Mouse (Mus musculus): ENCODE results near the gene Vamp5.

Vamp5 gene

DNA sequence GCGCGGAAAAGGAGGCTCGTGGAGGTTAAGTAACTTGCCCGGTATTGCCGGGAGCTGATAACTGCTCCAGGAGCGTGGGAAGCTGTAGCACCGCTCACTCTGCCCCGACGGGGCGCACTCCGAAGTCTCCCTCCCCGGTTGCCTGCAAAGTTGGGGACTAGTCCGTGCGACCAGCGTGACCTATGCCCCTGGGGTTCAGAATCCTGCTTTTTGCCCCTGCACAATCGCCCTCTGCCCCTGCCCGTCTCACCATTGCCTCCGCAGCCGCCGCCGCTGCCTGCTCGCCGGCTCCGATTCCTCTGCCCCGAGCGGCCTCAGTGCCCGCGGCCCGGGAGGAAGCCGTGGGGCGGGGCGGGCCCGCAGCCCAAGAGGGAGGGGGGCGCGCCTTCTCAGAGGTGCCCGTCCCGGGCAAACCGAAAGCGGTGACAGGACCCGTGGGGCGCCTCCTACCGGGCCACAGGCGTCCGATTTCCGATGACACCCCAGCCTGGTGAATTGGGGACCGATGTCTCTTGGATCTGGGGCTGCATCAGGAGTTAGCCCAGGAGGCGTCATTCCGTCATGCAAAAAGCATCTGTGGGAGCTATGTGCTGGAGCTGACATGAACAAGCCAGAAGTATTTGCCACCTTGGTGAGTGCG is at the start of gene Vamp5:
Gene Vamp5, minus strand, starts transcription at position 338 of the 640 bp plus-strand sequence.
- peak; percentile 55 for DNase-seq (ENCODE audit: low read depth, low spot score)

DNA sequence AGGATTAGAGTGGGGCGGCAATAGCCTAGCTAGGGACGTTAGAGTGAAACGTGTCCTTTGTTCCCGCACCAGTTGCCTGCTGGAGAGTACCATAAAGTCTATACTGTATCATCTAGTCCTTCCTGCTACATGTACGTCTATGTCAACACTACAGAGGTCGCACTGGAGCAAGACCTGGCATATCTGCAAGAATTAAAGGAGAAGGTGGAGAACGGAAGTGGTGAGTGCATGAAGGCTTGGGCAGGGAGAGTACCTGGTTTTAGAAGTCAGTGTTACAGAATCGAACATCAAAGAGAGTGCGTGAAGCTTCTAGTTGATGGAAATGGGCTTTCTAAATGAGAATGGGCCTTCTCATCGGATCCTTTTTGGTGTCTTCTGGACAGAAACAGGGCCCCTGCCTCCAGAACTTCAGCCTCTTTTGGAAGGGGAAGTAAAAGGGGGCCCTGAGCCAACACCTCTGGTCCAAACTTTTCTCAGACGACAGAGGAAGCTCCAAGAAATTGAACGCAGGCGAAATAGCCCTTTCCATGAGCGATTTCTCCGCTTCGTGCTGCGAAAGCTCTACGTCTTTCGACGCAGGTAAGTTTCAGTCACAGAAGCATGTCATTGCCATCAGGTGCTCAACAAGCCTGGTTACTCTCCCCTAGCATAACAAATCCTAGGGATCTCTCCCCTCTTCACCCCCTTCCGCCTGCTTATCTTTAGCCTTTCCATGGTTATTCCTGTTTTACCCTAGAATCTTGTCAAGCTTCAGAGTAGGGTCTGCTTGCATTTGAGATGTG is 49.0 kb upstream of the Vamp5 start:
- DNase-seq (ENCODE audit: low read depth, low spot score) = peak; percentile 36

DNA sequence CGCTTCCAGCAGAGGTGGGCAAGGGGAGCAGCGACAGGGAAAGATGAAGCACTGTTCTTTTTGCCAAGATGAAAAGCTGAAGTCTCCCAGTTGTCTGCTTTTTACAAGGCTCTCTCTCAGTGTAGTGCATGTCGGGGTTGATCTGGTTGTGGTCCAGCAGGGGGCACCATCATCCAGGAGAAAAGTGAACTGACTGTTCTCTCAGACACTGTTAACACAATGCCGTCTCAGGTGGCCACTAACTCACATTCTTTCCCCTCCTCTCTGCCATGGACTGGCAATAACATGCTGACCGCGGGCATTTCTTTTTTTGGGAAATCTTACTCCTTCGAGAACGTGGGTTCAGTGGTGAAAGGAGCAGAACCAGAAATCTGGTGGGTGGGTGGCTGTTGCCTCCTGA is 47.8 kb upstream of the Vamp5 start:
- DNase-seq (ENCODE audit: low read depth, low spot score) = peak; percentile 84

DNA sequence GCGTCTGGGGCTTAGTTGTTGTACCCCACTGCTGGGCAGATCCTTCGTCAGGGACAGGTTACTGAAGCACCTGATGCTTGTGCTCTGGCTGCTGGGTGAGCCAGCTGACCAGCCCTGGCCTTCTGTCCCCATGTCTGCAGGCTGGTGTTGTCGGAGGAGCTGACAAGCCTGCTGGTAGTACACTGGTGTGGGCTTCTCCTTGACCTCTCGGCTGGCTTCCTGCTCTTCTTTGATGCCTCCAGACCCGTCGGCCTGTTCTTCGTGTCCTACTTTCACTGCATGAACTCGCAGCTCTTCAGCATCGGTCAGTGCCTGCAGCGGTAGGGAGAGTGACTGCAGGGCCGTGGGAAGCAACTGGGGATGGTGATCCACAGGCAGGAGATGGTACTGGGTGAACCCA is 45.4 kb upstream of the Vamp5 start:
- DNase-seq (ENCODE audit: low read depth, low spot score) = no peak

DNA sequence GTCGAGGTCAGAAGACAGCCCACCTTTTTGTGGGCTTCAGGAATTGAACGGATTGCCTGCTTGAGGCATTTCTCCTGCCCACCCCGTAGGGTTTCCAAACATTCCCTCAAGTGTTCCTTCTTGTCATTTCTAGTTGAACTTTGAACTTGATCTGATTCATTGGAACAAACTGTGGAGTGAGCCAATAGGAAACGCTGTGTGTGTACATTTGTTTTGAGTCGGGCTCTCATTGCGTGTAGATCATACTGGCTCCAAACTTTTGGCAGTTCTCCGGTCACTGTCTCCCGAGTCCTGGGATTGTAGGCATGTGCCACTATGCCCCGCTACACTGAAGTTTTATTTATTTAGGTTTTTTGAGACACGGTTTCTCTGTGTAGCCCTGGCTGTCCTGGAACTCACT is 40.6 kb upstream of the Vamp5 start:
- DNase-seq (ENCODE audit: low read depth, low spot score) = no peak

DNA sequence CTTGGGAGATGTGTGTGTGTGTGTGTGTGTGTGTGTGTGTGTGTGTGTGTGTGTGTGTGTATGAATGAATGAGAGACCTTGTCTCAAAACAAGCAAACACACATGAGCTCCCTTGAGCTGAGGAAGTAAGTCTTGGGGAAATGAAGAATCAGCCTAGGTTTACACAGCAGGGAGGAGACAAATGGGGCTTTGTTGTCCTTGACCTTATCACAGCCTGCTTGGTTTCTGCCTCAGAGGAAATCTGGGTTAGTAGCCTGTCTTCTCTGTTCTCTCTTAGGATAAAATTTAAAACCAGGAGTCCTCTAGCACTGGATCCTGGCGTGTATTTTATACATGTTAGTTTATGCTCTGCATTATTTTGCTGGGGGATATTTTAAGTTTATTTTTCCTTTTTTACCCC is 39.5 kb upstream of the Vamp5 start:
- DNase-seq (ENCODE audit: low read depth, low spot score) = no peak

DNA sequence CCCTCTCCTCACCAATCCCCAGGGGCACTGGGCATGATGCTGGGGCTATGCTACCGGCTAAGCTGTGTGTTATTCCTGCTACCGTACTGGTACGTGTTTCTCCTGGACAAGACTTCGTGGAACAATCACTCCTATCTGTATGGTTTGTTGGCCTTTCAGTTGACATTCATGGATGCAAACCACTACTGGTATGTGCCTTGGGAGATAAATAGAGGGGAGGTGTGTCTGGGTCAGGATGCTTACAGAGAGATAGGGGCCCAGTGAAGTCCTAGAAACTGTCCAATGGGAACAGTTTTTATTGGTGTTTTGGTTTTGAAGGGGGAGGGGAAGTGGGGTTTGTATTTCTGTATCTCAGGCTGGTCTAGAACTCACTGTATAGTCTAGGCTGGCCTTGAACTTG is 38.0 kb upstream of the Vamp5 start:
- no peak for DNase-seq (ENCODE audit: low read depth, low spot score)

DNA sequence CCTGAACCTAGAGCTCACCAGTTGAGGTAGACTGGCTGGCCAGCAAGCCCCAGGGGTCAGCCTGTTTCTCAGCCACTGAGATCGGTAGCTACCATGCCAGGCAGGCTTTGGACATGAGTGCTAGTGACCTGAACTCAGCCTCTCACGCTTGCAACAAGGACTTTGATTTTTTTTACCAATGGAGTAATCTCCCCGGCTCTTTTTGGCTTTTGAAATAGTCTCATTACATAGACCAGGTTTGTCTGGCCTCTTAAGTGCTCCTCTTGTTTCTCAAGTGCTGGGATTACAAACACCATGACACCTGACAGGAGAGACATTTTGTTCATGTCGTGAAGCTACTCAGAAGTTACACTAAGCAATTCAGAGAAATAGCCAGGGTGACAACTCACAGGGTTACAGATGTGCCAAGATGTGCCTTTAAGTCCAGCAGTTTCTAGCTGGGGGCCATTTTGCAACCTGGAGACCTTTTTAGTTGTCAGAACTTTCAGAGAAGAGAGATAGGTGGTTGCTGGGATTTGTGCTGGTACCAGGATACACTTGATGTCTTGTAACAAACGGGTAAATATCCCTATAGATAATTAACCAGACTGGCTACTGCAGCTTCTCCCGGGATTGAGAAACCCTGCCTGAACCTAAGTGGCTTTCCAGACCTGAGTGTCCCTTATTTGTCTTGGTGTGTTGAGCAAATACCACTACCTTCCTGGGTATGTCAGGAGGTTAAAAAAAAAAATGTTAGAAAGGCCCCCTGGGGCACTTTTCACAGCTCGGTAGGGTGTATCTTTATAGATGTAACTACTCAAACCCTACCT is 35.9 kb upstream of the Vamp5 start:
- DNase-seq (ENCODE audit: low read depth, low spot score) = no peak

DNA sequence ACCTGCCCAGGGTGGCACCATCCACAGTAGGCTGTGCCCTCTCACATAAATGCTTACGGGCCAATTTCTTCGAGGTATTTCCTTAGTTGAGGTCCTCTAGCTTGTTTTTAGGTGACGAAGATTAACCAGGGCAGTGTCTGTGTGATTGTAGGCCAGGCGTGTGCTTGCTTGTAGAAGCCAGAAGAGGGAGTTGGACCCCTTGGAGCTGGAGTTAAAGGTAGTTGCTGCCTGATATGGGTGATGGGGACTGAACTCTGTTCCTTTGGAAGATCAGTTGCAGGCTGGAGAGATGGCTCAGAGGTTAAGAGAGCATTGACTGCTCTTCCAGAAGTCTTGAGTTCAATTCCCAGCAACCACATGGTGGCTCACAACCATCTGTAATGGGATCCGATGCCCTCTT is 34.9 kb upstream of the Vamp5 start:
- DNase-seq (ENCODE audit: low read depth, low spot score) = peak; percentile 53

DNA sequence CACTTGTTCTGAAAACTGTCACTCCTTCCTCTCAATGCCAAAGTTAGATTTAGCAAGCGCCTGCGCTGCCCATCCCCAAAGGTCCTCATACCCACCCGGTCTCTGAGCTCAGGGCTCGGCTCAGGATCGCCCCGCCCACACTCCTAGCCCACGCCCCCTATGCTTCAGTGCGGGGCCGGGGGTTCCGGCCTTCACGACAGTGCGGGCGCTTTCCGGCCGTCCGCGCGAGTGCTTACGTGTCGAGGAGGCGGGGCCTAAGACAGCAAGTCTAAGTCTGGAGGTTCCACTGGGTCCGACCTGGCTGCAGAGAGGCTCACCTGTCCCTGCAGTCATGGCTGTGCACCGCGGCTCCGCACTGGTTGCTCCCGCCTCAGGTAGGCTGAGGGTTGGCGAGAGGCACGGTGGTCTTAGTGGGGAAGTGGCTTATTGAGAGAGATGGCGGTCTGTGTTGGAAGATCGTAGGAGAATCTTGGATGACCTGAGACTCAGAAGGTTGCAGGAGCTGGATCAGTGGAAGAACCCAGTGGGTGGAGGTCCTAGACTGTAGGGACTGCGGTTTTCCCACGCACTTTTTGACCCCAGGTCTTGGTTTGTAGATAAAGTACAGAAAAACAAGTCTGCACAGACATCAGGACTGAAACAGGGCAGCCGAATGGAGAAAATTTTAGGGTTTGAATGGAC is 33.9 kb upstream of the Vamp5 start, which contains the start of gene Ggcx:
Gene Ggcx, plus strand, starts transcription at position 233 of the 681 bp plus-strand sequence.
- DNase-seq (ENCODE audit: low read depth, low spot score) = peak; percentile 99

DNA sequence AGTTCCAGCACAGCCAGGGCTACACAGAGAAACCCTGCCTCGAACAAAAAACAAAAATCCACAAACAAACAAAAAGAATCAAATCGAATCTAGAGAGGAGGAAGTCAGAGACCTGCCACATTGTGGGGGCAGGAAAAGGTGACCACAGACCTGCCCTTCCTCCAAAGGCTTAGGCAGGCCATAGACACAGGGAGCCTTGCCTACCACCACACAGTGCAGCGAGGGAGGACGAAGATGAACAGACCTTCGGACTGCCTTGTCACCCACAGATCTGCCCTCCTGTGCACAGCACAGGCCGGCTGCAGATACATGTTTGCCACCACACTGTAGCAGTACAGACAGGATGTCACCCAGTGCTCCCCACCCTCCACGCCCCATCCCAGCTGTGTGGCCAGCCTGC is 30.2 kb upstream of the Vamp5 start:
- no peak for DNase-seq (ENCODE audit: low read depth, low spot score)

DNA sequence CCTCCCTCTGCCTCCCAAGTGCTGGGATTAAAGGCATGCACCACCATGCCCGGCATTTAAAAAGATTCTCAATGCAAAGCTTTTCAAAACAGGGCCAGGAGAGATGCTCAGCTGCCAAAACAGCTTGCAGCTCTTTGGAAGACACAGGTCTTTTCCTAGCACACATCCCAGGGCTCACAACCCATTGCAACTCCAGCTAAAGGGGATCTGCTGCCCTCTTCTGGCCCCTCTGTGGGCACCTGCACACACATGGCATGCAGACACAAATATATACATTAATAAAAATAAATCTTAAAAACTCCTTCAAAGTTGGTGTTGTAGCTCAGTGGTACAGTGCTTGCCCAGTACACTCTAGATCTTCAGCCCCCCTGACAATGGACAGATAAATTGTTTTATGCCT is 29.7 kb upstream of the Vamp5 start:
- peak; percentile 55 for DNase-seq (ENCODE audit: low read depth, low spot score)

DNA sequence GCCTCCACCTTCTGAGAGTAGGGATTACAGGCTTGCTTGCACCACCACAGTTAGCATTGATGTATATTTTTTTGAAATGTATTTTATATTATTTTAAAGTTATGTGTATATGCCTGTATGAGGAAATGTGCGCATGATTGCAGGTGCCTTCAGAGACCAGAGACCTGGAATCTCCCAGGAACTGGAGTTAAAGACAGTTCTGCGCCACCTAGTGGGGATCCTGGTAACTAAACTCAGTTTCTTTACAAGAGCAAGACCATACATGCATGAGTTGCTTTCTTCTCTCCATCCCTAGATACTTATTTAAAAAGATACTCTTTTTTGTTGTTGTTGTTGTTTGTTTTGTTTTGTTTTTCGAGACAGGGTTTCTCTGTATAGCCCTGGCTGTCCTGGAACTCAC is 29.3 kb upstream of the Vamp5 start:
- DNase-seq (ENCODE audit: low read depth, low spot score) = peak; percentile 89

DNA sequence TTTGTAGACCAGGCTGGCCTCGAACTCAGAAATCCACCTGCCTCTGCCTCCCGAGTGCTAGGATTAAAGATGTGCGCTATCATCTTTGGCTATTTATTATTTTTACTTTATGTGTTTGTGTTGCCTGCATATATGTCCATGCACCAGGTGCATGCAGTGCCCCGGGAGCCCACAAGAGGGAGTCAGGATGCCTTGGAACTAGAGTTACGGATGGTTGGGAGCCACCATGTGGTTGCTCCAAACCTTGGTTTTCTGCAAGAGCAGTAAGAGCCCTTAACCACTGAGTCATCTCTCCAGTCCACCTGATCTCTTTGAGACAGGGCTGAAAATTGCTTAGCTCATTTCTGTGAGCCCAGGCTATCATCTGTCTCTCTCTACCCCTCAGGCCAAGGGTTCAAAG is 26.9 kb upstream of the Vamp5 start:
- DNase-seq (ENCODE audit: low read depth, low spot score) = peak; percentile 95

DNA sequence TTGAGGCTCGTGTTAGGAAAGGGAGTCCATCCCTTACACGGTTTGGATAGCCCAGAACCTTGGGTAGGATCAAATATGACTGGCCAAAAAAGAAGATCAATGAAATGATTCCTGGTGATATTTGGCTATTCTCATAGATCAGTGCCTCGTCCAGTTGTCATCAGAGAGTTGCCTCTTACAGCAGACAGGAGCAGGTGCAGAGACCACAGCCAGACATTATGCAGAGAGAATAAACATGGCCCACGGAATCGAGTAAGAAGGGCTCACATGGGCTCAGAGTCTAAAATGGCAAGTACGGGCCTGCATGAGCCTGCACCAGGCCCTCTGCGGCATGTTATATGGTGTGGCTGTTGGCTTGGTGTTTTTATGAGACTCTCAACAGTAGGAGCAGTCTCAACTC is 25.1 kb upstream of the Vamp5 start:
- DNase-seq (ENCODE audit: low read depth, low spot score) = no peak

DNA sequence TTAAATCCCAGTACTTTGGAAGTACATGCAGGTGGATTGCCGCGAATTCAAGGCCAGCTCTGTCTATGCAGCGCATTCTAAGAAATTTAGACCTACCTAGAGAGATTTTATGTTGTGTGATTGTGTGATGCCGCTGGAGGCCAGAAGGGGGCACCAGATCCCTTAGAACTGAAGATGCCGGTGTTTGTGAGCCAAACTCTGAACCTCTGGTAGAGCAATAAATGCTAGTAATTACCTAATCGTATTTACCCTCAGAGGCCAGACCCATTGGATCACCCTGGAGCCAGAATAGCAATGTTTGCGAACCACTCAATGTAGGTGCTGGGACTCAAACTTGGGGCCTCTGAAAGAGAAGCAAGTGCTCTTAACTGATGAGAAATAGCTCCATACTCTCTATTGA is 21.6 kb upstream of the Vamp5 start:
- peak; percentile 86 for DNase-seq (ENCODE audit: low read depth, low spot score)

DNA sequence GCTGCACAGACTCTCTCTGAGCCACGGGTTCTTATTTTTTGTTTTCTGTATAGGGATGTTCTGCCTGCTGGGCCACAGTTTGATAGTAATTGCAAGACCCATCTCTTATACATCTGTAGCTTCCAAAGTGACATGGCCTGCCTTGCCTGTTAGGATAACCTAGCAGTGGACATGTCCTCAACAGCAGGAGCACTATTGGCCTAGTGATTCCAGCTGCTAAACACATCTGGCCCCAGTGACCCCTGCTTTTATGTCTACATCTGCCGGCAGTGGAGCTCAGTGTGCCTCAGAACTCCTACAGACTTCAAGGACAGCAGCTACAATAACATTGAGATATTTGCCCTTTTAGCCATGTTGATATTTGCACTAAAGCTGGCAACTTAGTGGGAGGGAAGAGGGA is 19.7 kb upstream of the Vamp5 start:
- DNase-seq (ENCODE audit: low read depth, low spot score) = no peak

DNA sequence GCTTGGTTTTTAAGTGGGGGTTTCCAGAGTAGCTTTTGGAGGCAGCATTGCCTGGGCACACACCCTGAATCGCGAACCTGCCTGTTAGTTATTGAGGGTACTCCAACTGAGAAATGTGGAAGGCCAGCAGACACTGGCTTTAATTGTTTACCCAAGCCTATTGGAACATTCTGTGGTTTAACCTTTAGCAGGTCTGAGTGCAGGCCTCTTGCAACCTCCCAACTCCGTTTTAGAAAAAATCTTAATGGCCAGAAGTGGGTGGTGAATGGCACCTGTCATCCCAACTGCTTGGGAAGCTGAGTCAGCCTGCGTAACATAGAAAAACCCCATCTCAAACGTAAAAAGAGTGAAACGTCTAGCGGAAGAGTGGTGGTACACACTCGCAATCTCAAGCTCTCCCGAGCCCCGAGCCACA is 16.6 kb upstream of the Vamp5 start:
- DNase-seq (ENCODE audit: low read depth, low spot score) = no peak

DNA sequence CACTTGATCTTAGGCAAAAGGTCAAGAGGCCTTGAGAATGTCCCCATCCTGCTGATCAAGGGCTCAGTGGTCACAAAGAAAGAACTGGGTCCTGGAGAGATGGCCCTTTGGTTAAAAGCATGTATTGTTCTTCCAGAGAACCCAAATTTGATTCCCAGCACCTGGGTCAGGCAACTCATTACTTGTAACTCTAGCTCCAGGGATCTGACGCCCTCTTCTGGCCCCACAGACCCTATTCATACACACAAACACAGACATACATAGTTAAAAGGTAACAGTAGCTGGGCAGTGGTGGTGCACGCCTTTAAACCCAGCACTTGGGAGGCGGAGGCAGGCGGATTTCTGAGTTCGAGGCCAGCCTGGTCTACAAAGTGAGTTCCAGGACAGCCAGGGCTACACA is 12.1 kb upstream of the Vamp5 start:
- peak; percentile 67 for DNase-seq (ENCODE audit: low read depth, low spot score)

DNA sequence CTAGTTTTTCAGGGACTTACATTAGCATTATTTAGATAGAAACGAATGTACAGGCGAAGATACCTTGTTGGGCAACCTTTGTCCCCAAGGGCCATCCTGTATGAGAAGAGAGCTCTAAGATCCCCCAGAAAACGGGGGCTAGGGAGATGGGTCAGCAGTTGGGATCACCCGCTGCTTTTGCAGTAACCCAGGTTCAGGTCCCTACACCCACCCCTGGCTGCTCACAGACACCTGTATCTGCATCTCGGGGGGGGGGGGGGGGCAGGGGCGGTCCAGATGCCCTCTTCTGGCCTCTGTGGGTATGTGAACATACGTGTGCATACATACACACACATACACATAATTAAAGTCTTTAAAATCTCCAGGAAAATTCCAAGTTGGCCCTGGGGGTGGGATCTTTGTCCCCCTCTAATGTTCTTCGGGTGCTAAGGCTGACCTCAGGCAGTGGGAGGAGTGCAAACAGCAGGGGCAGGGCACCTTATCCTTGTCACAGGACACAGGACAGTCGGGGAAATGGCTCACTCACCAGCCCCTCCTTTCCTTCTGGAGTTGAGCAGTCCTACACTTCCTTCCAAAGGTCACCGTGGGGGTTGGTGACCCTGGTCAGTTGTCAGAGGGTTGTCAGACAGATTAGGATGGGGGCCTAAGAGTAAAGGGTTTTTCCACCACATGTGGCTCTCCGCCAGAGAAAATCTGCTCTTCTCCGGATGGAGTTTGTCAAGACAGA is 10.7 kb upstream of the Vamp5 start:
- DNase-seq (ENCODE audit: low read depth, low spot score) = no peak
